Mouse (Mus musculus) right cerebral cortex, adult 2 months (tissue): ENCODE measurements around the gene Sox2.
A peak's percentile ranks its signal among the peaks of the same experiment; 100 is the strongest.

Experiments used
- DNase-seq, 2 experiments: peaks; one replicate each; pipeline ENCODE4 v3.0.0; 2021 to 2022; ENCODE audit warnings: low spot score in 2 of 2

The Sox2 gene

DNA sequence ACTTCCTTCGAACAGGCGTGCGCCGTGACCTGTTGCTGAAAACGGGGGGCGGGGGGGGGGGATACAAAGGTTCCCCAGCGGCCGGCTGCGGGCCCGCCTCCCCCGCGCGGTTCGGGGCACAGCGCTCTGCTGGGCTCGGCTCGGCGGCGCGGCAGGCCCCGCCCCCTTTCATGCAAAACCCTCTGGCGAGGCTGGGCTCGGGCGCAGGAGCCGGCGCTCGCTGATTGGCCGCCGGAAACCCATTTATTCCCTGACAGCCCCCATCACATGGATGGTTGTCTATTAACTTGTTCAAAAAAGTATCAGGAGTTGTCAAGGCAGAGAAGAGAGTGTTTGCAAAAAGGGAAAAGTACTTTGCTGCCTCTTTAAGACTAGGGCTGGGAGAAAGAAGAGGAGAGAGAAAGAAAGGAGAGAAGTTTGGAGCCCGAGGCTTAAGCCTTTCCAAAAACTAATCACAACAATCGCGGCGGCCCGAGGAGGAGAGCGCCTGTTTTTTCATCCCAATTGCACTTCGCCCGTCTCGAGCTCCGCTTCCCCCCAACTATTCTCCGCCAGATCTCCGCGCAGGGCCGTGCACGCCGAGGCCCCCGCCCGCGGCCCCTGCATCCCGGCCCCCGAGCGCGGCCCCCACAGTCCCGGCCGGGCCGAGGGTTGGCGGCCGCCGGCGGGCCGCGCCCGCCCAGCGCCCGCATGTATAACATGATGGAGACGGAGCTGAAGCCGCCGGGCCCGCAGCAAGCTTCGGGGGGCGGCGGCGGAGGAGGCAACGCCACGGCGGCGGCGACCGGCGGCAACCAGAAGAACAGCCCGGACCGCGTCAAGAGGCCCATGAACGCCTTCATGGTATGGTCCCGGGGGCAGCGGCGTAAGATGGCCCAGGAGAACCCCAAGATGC, at the start of gene Sox2:
Sox2 (plus strand) TSS at position 680 of the 895 bp plus-strand sequence.
- no peak for DNase-seq

- DNase-seq: no peak
Measured at GRCm38 (mm10) chr3:34601116-34601515, 49.1 kb upstream of the Sox2 start.

GRCm38 (mm10) chr3:34614107-34614506, 36.1 kb upstream of the Sox2 start:
- no peak for DNase-seq

GRCm38 (mm10) chr3:34615526-34615925, 34.7 kb upstream of the Sox2 start:
- no peak for DNase-seq

GRCm38 (mm10) chr3:34618934-34619333, 31.3 kb upstream of the Sox2 start:
- DNase-seq: no peak

DNA sequence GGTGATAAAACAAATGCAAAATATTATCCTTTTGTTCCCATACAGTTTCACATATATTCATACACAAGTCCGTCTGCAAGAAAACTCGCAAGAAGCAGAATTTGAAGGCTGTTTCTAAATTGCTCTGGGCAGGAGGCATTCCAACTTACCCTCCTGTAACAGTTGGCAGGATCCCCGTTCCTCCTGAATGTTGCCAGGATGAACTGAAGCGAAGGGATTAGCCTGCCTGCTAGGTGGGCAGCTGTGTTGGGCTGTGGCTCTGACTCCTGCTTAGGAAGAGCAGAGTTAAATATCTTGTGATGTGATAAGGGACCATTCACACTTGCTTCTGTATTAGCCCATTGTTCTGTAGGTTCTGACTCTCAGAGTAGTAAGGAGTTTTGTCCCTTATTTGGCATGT, 30.1 kb upstream of the Sox2 start:
- DNase-seq: no peak

DNA sequence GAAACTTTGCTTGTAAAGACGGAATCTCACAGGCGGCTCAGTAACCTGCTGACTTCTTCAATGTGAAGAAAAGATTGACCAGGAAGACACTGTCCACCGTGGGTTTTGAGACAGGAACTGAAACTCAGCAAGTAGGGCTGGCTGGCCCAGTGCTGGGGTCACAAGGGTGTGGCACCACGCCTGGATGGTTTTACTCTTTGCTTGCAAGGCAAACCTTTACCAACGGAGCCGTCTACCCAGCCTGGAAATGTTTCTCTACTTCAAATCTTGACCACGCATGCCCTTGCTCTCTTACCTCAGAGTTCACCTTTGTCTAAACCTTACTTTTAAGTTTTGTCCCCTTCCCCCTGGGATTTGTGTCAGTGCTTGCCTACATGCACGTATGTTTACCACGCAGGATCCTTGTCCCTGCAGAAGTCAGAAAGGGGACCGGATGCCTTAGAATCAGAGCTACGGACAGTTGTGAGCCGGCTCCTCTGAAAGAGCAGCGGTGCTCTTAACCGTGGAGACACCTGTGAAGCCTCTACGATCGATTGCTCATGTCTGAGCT, 25.4 kb upstream of the Sox2 start:
- DNase-seq: no peak

DNA sequence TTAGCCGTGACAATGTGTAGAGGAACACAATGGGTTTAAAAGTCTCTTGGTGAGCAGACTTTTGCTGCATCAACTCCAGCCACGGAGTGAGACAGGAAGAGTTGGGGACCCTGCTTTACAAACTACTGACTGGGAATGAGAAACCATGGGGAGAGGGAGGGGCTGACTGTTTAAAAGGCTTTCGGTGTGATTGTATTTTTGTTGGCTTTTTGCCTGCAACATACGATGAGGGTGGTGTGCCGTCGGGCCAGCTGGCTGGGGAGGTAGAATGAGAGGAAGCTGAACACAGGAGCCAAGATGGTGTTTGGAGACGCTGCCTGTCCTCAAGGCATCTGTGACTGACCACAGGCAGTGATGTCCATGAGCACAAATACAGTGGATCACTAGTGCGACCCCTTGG, 23.7 kb upstream of the Sox2 start:
- no peak for DNase-seq

DNA sequence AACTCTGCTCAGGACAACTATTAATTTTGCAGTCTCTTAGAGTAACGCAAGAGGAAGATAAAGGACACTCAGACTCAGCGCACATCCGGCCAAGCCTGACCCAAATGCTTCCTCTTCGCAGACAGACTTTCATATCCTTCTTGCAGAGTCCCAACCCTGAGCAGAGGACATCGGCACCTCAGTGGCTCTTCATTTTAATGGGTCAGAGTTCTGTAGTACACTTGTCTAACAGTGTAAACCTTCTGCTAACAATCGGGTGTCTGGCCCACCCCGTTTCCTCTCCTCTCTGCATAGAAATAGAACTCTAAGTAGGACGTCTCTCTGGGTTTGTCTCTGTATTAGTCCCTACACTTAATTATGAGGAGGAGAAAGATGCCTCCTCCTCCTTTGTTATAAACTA, 20.2 kb upstream of the Sox2 start:
- DNase-seq: no peak

- DNase-seq: no peak
Measured at GRCm38 (mm10) chr3:34630736-34631135, 19.5 kb upstream of the Sox2 start.

DNA sequence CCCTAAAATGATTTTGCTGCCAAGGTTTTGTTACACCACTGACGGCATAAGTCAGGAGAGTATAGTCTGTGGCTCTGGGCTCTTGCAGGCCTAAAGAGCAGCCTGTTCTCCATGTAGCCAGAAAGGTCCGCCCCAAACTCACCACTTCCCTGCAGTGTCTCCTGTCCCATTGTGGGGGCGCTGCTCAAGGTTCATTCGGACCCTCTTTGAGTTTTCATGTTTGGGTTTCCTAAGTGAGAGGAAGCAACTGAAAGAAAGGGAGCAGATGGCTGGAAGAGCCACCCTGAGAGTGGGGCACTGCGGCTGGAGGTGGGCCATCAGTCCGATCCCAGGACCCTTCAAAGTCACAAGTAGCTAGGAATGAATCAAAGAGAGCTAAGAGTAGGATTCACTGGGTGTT, 13.2 kb upstream of the Sox2 start:
- no peak for DNase-seq

DNA sequence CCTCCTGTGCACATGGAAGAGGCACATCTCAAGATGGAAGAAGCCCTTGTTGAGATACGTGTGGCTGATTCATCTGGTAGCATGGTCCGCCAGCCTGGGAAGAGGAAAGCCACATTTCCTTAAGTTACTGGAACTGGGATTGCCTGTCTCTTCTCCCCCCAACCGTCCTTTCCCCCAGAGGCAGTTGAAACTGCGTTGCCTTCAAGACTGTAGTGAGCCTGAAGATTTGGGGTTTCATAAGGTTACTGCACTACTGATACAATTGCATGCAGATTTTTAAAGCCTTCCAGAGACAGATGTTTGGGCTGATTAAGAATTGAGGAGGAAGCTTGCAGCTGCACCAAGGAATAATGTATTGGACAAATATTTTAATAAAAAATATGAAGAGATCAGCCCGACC, 12.7 kb upstream of the Sox2 start:
- DNase-seq: no peak

- DNase-seq: no peak
Measured at GRCm38 (mm10) chr3:34637926-34638325, 12.3 kb upstream of the Sox2 start.

DNA sequence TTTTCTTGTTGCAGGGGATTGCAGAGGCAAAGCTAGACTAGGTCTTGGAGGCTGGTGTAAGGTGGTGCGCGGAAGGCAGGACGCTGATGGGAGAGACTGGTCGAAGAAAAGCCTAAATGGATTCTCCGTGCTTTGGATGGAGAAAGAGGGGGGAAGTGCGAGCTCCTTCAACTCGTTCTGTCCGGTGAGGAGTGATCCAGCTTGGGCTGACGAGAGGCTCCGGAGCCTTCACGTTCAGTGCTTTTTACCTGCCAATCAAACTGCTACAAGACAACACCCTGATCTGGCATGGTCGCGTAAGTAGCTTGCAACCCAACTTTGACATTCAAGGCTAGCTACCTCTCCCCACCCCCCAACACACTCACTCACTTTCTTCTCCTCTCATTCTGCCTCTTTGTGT, 11.9 kb upstream of the Sox2 start:
- no peak for DNase-seq

DNA sequence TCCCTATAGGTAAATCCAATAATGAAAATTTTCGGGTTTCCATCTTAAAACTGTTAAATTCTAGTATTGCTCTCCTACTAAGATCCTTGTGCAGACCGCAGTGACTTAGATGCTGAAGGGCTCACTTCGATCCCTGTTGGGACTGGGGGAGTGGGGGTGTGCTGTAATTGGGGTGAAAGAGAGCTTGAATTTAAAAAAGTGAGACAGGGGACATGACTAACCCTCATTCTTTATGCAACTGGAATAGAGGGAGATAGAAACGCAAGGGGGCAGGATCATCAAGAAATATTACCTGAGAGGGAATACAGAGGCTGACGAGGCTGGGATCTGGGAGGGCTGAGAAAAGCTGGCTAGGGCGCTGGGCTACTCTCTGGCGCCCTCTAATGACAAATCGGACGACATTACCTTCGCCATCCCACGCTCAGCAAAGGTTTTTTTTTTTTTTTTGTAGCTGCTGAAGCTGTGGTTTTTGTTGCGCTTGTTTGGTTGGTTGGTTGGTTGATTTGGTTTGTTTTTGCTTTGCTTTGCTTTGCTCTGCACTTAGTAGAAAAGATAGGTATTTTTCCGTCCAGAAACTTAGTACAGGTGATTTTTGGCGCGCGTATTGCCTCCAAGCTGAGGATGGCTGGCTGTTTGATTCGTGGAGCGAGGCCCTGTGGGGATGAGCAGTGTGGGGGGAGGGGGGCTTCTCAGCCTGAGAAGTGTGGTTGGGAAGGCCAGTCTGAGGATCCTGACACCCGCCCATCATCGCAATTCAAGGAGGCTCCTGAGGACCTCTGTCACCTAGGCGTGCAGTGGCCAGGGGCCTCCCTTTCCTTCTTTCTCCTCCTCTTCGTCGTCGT, 11.0 kb upstream of the Sox2 start:
- DNase-seq: no peak

GRCm38 (mm10) chr3:34639873-34640270, 10.3 kb upstream of the Sox2 start:
- DNase-seq: no peak

GRCm38 (mm10) chr3:34640276-34640675, 9.9 kb upstream of the Sox2 start:
- DNase-seq: no peak

DNA sequence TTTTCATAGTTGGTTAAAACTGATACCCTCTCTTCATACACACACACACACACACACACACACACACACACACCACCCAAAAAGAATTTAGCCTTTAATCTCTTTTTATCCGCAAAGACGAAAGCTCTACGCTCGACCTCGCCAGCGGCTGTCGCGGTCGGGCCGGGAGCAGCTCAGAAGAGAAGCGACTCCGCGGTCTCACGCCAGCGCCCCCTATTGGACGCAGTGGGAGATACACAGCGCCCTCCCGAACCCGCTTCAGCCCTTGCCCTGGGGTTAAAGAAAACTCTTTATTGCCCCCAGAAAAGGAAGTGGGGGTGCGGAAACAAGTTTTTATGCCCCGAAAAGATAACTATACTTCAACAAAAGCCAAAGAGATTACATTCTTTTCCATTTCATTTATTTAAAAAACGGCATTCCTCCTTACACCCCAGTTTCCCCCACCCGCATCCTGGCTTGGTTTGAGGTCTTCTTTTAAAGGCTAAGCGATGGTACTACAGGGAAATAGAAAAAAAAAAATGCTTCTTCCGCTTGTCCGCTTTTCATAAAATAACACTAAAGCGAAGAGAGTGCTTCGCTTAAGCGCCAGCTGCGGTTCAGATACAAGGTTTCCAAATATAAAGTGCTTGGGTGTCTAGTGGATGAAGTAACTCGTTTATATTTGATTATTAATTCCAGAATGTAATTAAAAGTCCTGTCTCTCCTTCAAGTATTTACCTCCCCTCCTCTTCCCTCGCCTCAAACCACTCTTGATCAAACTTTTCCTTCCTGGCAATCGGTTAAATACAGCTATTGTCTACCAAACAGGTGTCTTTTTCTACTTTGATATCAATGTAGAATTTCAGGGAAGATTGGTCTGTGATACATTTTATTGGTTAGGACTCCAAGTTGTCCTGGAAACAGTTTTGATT, 9.3 kb upstream of the Sox2 start:
- DNase-seq: no peak

DNA sequence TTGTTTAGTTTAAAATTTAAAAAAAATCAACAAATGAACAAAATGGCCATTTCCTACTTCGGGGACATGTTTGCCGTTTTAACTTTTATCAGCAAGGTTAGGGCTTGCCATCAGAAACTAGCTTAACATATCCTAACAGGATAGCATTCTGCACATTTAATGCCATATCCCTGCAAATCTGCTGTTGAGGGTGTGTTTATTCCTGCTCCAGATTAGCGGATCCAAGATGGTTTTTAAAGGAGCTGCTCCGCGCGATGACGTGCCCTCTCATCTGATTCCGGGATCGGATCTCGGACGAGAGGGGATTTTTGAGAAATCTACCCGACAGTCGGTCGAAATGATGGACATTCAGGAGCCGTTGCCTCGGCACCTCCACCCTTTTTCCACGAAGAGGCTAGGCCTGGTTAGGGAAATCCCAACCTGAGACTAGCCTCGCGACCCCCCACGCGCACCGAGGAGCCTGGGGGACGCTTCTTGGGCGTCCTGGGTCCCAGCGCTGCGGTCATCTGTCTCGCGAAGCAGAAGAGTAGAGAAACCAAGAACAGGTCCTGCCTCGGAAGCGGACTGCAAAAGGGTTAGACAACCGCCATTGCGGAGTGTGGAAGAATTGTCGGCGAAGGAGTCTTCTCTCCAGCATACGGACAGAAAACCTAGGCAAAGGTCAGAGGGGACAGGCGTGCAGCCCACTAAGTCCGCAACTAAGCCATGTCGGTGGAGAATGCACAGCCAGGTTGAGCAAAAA, 8.3 kb upstream of the Sox2 start:
- no peak for DNase-seq

GRCm38 (mm10) chr3:34642498-34642941, 7.7 kb upstream of the Sox2 start:
- peak in 1 of 2 experiments; percentile 68 for DNase-seq

- no peak for DNase-seq
Measured at GRCm38 (mm10) chr3:34643067-34643466, 7.1 kb upstream of the Sox2 start.
